Mouse (Mus musculus) ovary, postnatal 10 days (tissue): Measurements from ENCODE around the gene Rusc1.
A peak's percentile ranks its signal among the peaks of the same experiment; 100 is the strongest.

Experiments used
- DNase-seq: peaks from one replicate; pipeline ENCODE4 v3.0.0; 2022; ENCODE audit warnings: low spot score

Gene Rusc1

GRCm38 (mm10) chr3:89093175-89093574 lies at the start of gene Rusc1:
Gene Rusc1 (minus strand): TSS chr3:89093311.
- peak; percentile 55 for DNase-seq

- DNase-seq: no peak
Measured at GRCm38 (mm10) chr3:89136365-89136764, 43.3 kb upstream of the Rusc1 start.

DNA sequence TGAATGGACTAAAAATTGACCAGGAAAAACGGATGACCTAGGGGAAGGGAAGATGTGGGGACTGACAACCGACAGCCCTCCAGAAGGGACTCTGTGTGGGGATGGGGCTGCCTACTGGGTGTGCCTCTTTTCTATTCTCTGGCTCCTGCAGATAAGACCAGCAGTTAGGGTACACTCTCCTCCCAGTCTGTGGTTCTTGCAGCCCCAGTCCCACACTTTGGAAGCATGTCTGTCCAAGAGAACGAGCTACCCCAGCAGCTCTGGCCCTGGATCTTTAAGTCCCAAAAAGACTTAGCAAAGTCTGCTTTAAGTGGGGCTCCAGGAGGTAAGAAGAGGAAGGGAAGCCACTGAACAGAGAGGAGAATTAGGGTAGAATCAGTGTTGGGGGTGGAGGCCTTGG lies 42.8 kb upstream of the Rusc1 start, which contains the start of gene Pklr:
Gene Pklr, plus strand, starts transcription at position 185 of the 400 bp plus-strand sequence.
- DNase-seq: no peak

GRCm38 (mm10) chr3:89133752-89134151 lies 40.6 kb upstream of the Rusc1 start:
- DNase-seq: no peak

- no peak for DNase-seq
Measured at GRCm38 (mm10) chr3:89133063-89133450, 39.9 kb upstream of the Rusc1 start.

GRCm38 (mm10) chr3:89132285-89133062 lies 39.4 kb upstream of the Rusc1 start:
- DNase-seq: no peak

DNA sequence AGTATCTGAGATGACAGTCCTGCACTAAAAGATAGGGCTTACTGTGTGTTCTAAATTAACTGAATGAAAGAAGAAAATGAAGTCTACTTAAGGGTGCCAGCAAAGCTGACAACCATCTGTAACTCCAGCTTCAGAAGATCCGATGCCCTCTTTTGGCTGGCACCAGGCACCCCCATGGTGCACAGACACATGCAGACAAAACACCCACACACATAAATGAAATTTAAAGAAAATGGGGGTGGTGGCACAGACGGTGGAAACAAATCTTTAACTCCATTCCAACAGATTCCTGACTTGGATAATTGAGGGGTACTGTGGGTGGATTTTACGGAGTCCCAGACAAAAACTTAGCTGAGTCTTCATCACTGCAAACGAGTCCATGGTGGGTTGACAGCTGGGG lies 38.7 kb upstream of the Rusc1 start:
- no peak for DNase-seq

GRCm38 (mm10) chr3:89129908-89130307 lies 36.8 kb upstream of the Rusc1 start:
- no peak for DNase-seq

- no peak for DNase-seq
Measured at GRCm38 (mm10) chr3:89125981-89126380, 32.9 kb upstream of the Rusc1 start.

- DNase-seq: no peak
Measured at GRCm38 (mm10) chr3:89124241-89124640, 31.1 kb upstream of the Rusc1 start.

- DNase-seq: no peak
Measured at GRCm38 (mm10) chr3:89123313-89123712, 30.2 kb upstream of the Rusc1 start.

DNA sequence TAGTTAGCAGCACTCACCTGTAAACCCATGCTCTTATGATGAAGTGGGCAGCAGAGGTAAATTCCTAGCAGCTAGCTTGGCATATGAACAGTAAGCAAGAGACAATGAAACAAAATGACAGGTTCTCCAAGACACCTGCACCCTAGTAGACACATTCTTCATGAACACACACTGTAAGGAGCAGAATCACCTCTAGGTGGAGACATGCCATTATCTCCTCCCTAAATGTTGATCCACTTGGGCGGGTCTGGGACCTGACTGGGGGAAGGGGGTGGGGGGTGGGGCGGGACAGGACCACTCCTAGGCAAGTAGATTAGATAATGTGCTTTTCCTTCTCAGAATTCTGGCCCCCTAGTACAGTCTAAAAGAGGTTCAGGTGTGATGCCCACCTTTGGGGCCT lies 22.4 kb upstream of the Rusc1 start:
- DNase-seq: no peak

- DNase-seq: no peak
Measured at GRCm38 (mm10) chr3:89113058-89113457, 19.9 kb upstream of the Rusc1 start.

DNA sequence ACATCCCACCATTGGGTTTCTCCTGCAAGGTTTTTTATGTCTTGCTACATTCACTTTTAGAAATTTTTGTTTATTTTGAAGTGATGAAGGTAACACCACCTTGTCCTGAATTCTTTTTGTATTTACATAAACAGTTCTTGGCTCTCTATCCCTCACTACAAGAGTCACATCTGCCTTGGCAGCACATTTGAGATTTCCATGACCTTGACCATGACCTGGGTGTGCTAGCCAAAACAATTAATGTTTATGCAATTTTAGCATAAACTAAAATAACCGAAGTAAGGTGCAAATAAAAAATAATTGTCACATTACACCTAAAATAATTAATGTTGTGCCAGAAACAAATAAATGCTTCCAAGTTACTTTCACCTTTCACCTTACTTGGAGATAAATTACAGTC lies 15.0 kb upstream of the Rusc1 start:
- DNase-seq: no peak

DNA sequence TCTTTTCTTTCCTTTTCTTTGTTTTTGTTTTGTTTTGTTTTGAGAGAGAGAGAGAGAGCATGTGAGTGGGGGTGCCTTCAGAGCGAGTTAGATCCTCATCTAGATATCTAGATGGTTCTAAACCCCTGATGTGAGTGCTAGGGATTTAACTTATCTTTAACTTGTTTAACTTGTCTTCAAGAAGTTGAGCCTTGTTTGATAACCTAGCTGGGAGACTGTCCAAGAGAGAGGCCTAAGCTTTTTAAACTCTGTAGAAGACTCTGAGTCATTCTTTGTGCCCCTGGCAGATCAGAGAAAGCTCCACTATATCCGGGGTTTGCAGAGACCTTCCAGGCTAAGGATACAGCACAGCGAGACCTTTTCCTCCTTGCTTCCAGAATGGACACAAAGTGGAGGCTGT lies 14.4 kb upstream of the Rusc1 start:
- DNase-seq: no peak

GRCm38 (mm10) chr3:89106881-89107280 lies 13.8 kb upstream of the Rusc1 start:
- DNase-seq: no peak

GRCm38 (mm10) chr3:89103291-89103595 lies 10.1 kb upstream of the Rusc1 start:
- DNase-seq: no peak

DNA sequence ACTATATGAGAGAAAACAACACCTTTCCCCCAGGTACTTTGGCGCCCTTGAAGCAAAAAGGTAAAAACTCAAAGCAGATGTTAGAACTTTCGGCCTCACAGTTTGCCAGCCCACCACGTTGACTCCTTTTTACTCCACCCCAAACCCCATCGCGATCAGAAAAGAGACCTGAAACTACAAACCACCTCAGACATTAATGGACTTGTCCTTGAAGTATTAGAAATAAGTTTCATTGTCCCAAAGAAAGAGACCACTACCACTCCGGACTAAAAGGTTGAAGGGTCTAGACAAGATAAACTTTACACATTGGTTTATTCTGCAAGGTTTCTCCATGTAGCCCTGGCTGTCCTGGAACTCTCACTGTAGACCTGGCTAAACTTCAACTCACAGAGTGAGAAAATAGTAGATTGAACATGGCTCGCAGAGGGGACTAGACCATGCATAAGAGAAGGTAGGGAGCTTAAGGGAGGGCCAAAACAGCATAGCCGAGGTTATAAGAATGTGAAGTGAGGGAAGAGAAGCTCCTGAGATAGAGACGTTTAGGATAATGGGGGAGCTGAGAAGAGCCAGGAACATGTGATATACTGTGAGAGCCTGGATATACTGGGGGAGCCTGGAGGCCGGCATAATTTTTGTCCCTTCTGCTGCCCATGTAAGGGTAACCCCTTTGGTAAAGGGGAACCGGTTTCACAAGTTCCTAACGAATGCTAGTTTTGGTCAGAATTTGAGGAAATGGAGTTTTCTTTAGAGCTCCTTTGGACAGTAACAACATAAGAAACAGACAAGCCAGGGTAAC lies 9.6 kb upstream of the Rusc1 start:
- DNase-seq: no peak

GRCm38 (mm10) chr3:89101812-89102494 lies 8.8 kb upstream of the Rusc1 start, which contains the start of gene Fdps:
Gene Fdps (minus strand): TSS chr3:89101959.
- peak; percentile 65 for DNase-seq

DNA sequence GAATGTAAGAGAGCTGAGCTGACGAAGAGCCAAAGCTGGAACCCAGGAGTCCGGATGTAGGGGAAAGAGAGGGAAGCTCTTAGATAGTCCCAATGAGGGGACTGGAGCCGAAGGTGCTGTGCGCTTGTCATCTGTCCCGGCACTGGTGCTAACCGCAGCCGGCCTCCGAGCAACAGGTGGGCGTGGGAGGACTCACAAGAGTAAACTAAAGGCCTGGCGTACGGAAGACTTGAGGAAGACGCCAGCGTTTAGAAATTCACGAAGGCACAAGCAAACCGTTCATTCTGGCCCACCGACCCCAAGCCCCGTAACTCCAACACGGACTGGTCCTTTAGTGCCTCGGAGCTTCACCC lies 8.3 kb upstream of the Rusc1 start:
- no peak for DNase-seq

DNA sequence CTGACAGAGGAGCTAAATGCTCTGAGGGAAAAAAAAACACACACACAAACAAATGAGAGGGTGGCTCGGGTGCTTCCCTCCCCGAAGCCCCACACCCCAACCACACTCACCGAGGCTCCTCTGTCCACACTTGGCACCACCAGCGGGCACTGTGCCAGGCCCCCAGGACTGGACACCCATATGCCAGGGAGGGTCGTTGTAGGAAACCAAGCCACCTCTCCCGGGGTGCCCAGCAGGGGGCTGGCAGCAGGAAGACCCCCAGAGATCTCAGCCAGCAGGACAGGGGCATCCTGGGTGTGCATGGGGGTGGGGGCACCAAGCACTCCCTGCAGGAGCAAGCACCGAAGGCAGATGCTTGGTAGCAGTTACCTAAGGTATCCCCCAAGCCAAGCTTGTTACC lies 7.7 kb upstream of the Rusc1 start, which contains the start of gene Gm43738:
Gene Gm43738, minus strand, starts transcription at position 289 of the 400 bp plus-strand sequence.
- DNase-seq: no peak

DNA sequence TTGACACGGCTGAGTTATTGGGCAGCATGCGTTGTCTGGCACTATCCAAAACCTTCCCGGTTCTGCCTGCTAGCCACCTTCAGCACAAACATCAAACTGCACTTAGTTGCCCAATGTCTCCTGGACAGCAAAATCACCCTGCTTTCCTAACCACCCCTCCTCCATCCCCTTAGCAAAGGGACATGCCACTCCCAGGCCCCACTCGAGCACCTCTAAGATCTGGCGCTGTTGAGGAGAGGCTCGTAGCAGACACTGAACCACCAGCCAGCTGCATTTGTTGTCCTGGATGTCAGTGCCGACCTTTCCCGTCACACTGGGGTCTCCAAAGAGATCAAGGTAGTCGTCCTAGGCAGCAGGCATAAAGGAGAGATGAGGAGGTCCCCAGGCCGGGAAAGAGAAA lies 910 bp upstream of the Rusc1 start:
- no peak for DNase-seq
